28 mouse cellular contexts compared by ENCODE assay signal in genomic region chr10:93121262-93121860, GRCm38 (mm10). TPM values are rescaled to one million over a fixed set of nuclear protein-coding genes. Genes with fewer than 3 reads are reported as not detected.
DNase-seq lines count a peak whose midpoint lies in the region; ATAC-seq and TF ChIP-seq lines count a peak whose summit lies in the region.
"Had no signal": no experiment of that assay in that cellular context is flagged by ENCODE, and none has a peak within 500 bp of the region (broad histone marks: within the 10 kb centered on the region; RNA-seq: fewer than 3 reads in every experiment).

No protein-coding gene starts in this region.

- no peak for ATAC-seq in liver, postnatal 0 days
- ATAC-seq: activated CD4-positive, CD25-positive, alpha-beta regulatory T cell, adult 4 months; CD4-positive, CD25-positive, alpha-beta regulatory T cell, adult 4 months; inflammation-experienced regulatory T-cells, adult 6 months; midbrain, embryonic 13.5 days had no signal

- no peak for TF ChIP-seq CTCF in MEL (IDR thresholded peaks at IDR 0.05 in 2 of 3, conservative IDR thresholded peaks at IDR 0.05 in 1 of 3; ENCODE audit: control insufficient read depth in 1 of 3, insufficient read depth in 1 of 3, low read depth in 2 of 3, low read length in 3 of 3, poor library complexity in 1 of 3, severe bottlenecking in 1 of 3)
- TF ChIP-seq CTCF in liver, postnatal 0 days (IDR thresholded peaks at IDR 0.05; ENCODE audit: low read depth), result no peak
- TF ChIP-seq CTCF in thymus, adult 2 months (IDR thresholded peaks at IDR 0.05; ENCODE audit: borderline replicate concordance, control insufficient read depth, extremely low read depth, insufficient read depth, low read length, poor library complexity), result no peak

- H3K4me2 ChIP-seq in liver, postnatal 0 days (ENCODE audit: low read depth, low read length), result no peak overlapping the region
- H3K4me2 ChIP-seq: forebrain, embryonic 13.5 days; hindbrain, embryonic 15.5 days; kidney, embryonic 15.5 days; limb, embryonic 13.5 days; midbrain, embryonic 13.5 days; neural tube, embryonic 15.5 days had no signal

- no peak overlapping the region for H3K9ac ChIP-seq in MEL (ENCODE audit: control insufficient read depth, low read depth, low read length, poor library complexity, severe bottlenecking)
- no peak overlapping the region for H3K9ac ChIP-seq in liver, postnatal 0 days (replicated peaks)
- H3K9ac ChIP-seq: forebrain, embryonic 13.5 days; hindbrain, embryonic 15.5 days; kidney, embryonic 15.5 days; limb, embryonic 13.5 days; midbrain, embryonic 13.5 days; neural tube, embryonic 15.5 days had no signal

- no peaks in the 10 kb centered on the region for H3K9me3 ChIP-seq in MEL (replicated peaks; ENCODE audit: insufficient read depth, low read length)
- no peaks in the 10 kb centered on the region for H3K9me3 ChIP-seq in liver, postnatal 0 days (ENCODE audit: low read length)
- H3K9me3 ChIP-seq: forebrain, embryonic 13.5 days; hindbrain, embryonic 10.5 days; hindbrain, embryonic 15.5 days; kidney, embryonic 15.5 days; midbrain, embryonic 13.5 days; neural tube, embryonic 15.5 days had no signal

- peak overlapping the region; percentile 56 for H3K27ac ChIP-seq in MEL (ENCODE audit: control insufficient read depth, low read depth, low read length)
- peak overlapping the region; percentile 83 for H3K27ac ChIP-seq in brown adipose tissue, adult 24 weeks (replicated peaks; ENCODE audit: low read depth, low read length)
- H3K27ac ChIP-seq in liver, postnatal 0 days (ENCODE audit: low read depth), result no peak overlapping the region
- no peak overlapping the region for H3K27ac ChIP-seq in thymus, adult 2 months (ENCODE audit: control insufficient read depth, insufficient read depth, low read length)
- H3K27ac ChIP-seq: forebrain, embryonic 13.5 days; hindbrain, embryonic 10.5 days; hindbrain, embryonic 15.5 days; kidney, embryonic 15.5 days; limb, embryonic 13.5 days; midbrain, embryonic 13.5 days; neural tube, embryonic 15.5 days had no signal

- H3K4me3 ChIP-seq in MEL (ENCODE audit: control insufficient read depth in 1 of 2, insufficient read depth in 1 of 2, low read depth in 2 of 2, low read length in 2 of 2), result no peak overlapping the region
- no peak overlapping the region for H3K4me3 ChIP-seq in brown adipose tissue, adult 24 weeks (ENCODE audit: insufficient read depth, low read depth, low read length)
- no peak overlapping the region for H3K4me3 ChIP-seq in liver, postnatal 0 days (ENCODE audit: low read depth, low read length)
- no peak overlapping the region for H3K4me3 ChIP-seq in thymus, adult 2 months (ENCODE audit: control insufficient read depth, insufficient read depth, low read length)
- H3K4me3 ChIP-seq: forebrain, embryonic 13.5 days; hindbrain, embryonic 10.5 days; hindbrain, embryonic 15.5 days; kidney, embryonic 15.5 days; limb, embryonic 13.5 days; megakaryocyte, embryonic 14.5 days; midbrain, embryonic 13.5 days; neural tube, embryonic 15.5 days had no signal

- no peaks in the 10 kb centered on the region for H3K79me2 ChIP-seq in MEL (ENCODE audit: control insufficient read depth, insufficient read depth, low read length, poor library complexity)

- TF ChIP-seq POLR2A in MEL (IDR thresholded peaks at IDR 0.05; ENCODE audit: control insufficient read depth in 1 of 2, insufficient read depth in 1 of 2, low read depth in 1 of 2, low read length in 2 of 2, poor library complexity in 1 of 2), result no peak
- no peak for TF ChIP-seq POLR2A in thymus, adult 2 months (IDR thresholded peaks at IDR 0.05; ENCODE audit: control insufficient read depth, extremely low read depth, insufficient read depth, low read length, poor library complexity)

- peaks cover 0 to 56% of the 10 kb centered on the region in 2 experiments; a peak in 2 of 4 replicates for H3K36me3 ChIP-seq in MEL (ENCODE audit: control insufficient read depth in 1 of 2, insufficient read depth in 2 of 2, low read length in 2 of 2)
- H3K36me3 ChIP-seq in liver, postnatal 0 days (replicated peaks; ENCODE audit: insufficient read depth, low read length), result no peaks in the 10 kb centered on the region
- H3K36me3 ChIP-seq in thymus, adult 2 months (ENCODE audit: control insufficient read depth, insufficient read depth, low read length), result no peaks in the 10 kb centered on the region
- H3K36me3 ChIP-seq: hindbrain, embryonic 10.5 days; hindbrain, embryonic 15.5 days; kidney, embryonic 15.5 days; limb, embryonic 13.5 days; midbrain, embryonic 13.5 days; neural tube, embryonic 15.5 days had no signal

- WGBS in liver, postnatal 0 days (ENCODE audit: insufficient replicate concordance), result 68% methylated on average over 6 of the region's 6 CpGs
- WGBS in thymus, adult 2 months, result 96% methylated on average over 6 of the region's 6 CpGs

- no peak for TF ChIP-seq RAD21 in MEL (IDR thresholded peaks at IDR 0.05; ENCODE audit: low read depth, low read length)

- peak; percentile 67 to 85 for TF ChIP-seq EP300 in MEL (IDR thresholded peaks at IDR 0.05; ENCODE audit: low read depth in 1 of 2, low read length in 2 of 2)
- peak; percentile 50; the same call in 1 of the 2 replicates for TF ChIP-seq EP300 in liver, postnatal 0 days (IDR thresholded peaks at IDR 0.05; ENCODE audit: low read depth)

- H3K27me3 ChIP-seq in MEL (ENCODE audit: control insufficient read depth in 1 of 2, insufficient read depth in 2 of 2, low read length in 2 of 2), result no peaks in the 10 kb centered on the region
- no peaks in the 10 kb centered on the region for H3K27me3 ChIP-seq in liver, postnatal 0 days (ENCODE audit: insufficient read depth, low read length)
- H3K27me3 ChIP-seq in thymus, adult 2 months (ENCODE audit: control insufficient read depth, insufficient read depth, low read length), result no peaks in the 10 kb centered on the region
- H3K27me3 ChIP-seq: hindbrain, embryonic 15.5 days; kidney, embryonic 15.5 days; limb, embryonic 13.5 days; megakaryocyte, embryonic 14.5 days; midbrain, embryonic 13.5 days; neural tube, embryonic 15.5 days had no signal

- DNase-seq in adrenal gland, postnatal 36 days, result peak; percentile 18 to 28
- no peak for DNase-seq in adrenal gland, adult 18-20 months (ENCODE audit: low spot score in 2 of 2)
- DNase-seq in MEL (ENCODE audit: low read depth, low spot score), result peak; percentile 44
- no peak for DNase-seq in liver, postnatal 0 days
- no peak for DNase-seq in thymus, adult 2 months
- DNase-seq in gastrocnemius, postnatal 25 days, result no peak
- DNase-seq: cerebellum, adult 11-12 months; cerebellum, postnatal 10 days; gastrocnemius, postnatal 36 days; heart, postnatal 14 days; kidney, adult 18-20 months; kidney, postnatal 25 days; lung, postnatal 36 days; retina, postnatal 1 day; right cerebral cortex, postnatal 14 days had no signal

- H3K4me1 ChIP-seq in MEL (ENCODE audit: control insufficient read depth in 1 of 2, insufficient read depth in 2 of 2, low read length in 2 of 2), result peaks cover 24 to 50% of the 10 kb centered on the region in 2 experiments
- H3K4me1 ChIP-seq in brown adipose tissue, adult 24 weeks (ENCODE audit: control insufficient read depth, insufficient read depth, insufficient read length, low read length), result peaks cover 19% of the 10 kb centered on the region
- H3K4me1 ChIP-seq in liver, postnatal 0 days (ENCODE audit: insufficient read depth), result peaks cover 27% of the 10 kb centered on the region
- peaks cover 16% of the 10 kb centered on the region for H3K4me1 ChIP-seq in thymus, adult 2 months (replicated peaks; ENCODE audit: control insufficient read depth, insufficient read depth, low read length)
- H3K4me1 ChIP-seq: hindbrain, embryonic 10.5 days; kidney, embryonic 15.5 days; midbrain, embryonic 13.5 days; neural tube, embryonic 15.5 days had no signal

TF ChIP-seq in MEL, 35 proteins besides CTCF, POLR2A, EP300 and RAD21:
- TF ChIP-seq RCOR1 (IDR thresholded peaks at IDR 0.05; ENCODE audit: low read depth, low read length) (peak; percentile 82), MYB (IDR thresholded peaks at IDR 0.05; ENCODE audit: low read depth, low read length) (peak; percentile 58; the same call in 1 of the 2 replicates), TAL1 (IDR thresholded peaks at IDR 0.05; ENCODE audit: low read length) (peak; percentile 39), CHD1 (IDR thresholded peaks at IDR 0.05; ENCODE audit: low read depth, low read length) (no peak), ZNF384 (IDR thresholded peaks at IDR 0.05; ENCODE audit: low read depth, low read length) (peak; percentile 79), ETS1 (IDR thresholded peaks at IDR 0.05; ENCODE audit: low read depth, low read length) (peak; percentile 68), UBTF (IDR thresholded peaks at IDR 0.05; ENCODE audit: borderline replicate concordance, insufficient read depth, low read depth, low read length) (no peak), TCF12 (IDR thresholded peaks at IDR 0.05; ENCODE audit: low read depth, low read length) (peak; percentile 85), GATA1 (IDR thresholded peaks at IDR 0.05; ENCODE audit: low read depth, low read length) (peak; percentile 77)

RNA-seq across cellular contexts. Expression of gene Cdk17, which starts 39.3 kb away (rescaled TPM):
- 10 to 100 TPM; 24.1 to 25.7 TPM for total RNA-seq in adrenal gland, postnatal 36 days (2021)
- 10 to 100 TPM; 24.6 to 29.4 TPM for total RNA-seq in adrenal gland, adult 18-20 months (2021)
- total RNA-seq in MEL (2012; rRNA removed), result 25.6 and 28.9 TPM in 2 replicates
- polyA plus RNA-seq in MEL (2012; ENCODE audit: insufficient read depth in 1 of 2, insufficient read length in 2 of 2, low read depth in 1 of 2, low replicate concordance in 2 of 2, missing spikeins in 1 of 2), result 100 to 1,000 TPM in 1 of 2 experiments, 10 to 100 TPM in 1; 32.9 to 155 TPM
- polyA plus RNA-seq in brown adipose tissue, adult 24 weeks (2012; ENCODE audit: insufficient read depth, insufficient read length, missing spikeins), result 23.6 and 27.1 TPM in 2 replicates
- polyA plus RNA-seq in liver, postnatal 0 days (2015; fragmentation: Nextera tagmentation; extraction: Ambion mirVana), result 7.4 and 8.4 TPM in 2 replicates
- 79.2 and 79.5 TPM in 2 replicates for polyA plus RNA-seq in thymus, adult 2 months (2012; rRNA removed)
- total RNA-seq in gastrocnemius, postnatal 25 days (2021), result 1 to 10 TPM; 5.9 to 6.3 TPM

RNA-seq across cellular contexts. Expression of gene Cfap54, which starts 39.9 kb away (rescaled TPM):
- 1 to 10 TPM; 5.5 TPM for total RNA-seq in adrenal gland, postnatal 36 days (2021)
- total RNA-seq in adrenal gland, adult 18-20 months (2021), result 1 to 10 TPM; 6.2 to 8.4 TPM
- total RNA-seq in MEL (2012; rRNA removed), result 2.0 and 3.2 TPM in 2 replicates
- 1 to 10 TPM in 1 of 2 experiments, not detected in 1; 2.7 TPM for polyA plus RNA-seq in MEL (2012; ENCODE audit: insufficient read depth in 1 of 2, insufficient read length in 2 of 2, low read depth in 1 of 2, low replicate concordance in 2 of 2, missing spikeins in 1 of 2)
- 1.3 and 2.8 TPM in 2 replicates for polyA plus RNA-seq in brown adipose tissue, adult 24 weeks (2012; ENCODE audit: insufficient read depth, insufficient read length, missing spikeins)
- 0.11 and 0.41 TPM in 2 replicates for polyA plus RNA-seq in liver, postnatal 0 days (2015; fragmentation: Nextera tagmentation; extraction: Ambion mirVana)
- 0.44 and 0.79 TPM in 2 replicates for polyA plus RNA-seq in thymus, adult 2 months (2012; rRNA removed)
- under 1 TPM; 0.79 to 0.88 TPM for total RNA-seq in gastrocnemius, postnatal 25 days (2021)
- polyA plus RNA-seq: liver, embryonic 16.5 days had no signal

Comparison
In these comparisons a context has a peak if more than half of its experiments do, and no peak if none do; other contexts are left out.
1. DNase-seq: peak in adrenal gland, postnatal 36 days (2 of 2) and MEL (single experiment); none in adrenal gland, adult 18-20 months (0 of 2), liver, postnatal 0 days (single experiment), thymus, adult 2 months (single experiment) and gastrocnemius, postnatal 25 days (single experiment).
2. H3K27ac ChIP-seq: peak in MEL (single experiment) and brown adipose tissue, adult 24 weeks (single experiment); none in liver, postnatal 0 days (single experiment) and thymus, adult 2 months (single experiment).